Mouse (Mus musculus) MEL (cell line): ENCODE measurements around the gene Sh3bp4.

ENCODE experiments used
- CTCF ChIP-seq, 3 experiments: IDR thresholded peaks in 2 of 3; conservative IDR thresholded peaks in 1 of 3; 2 replicates each; pipeline ENCODE4 v1.5.1; 2011 to 2012; ENCODE audit warnings: low read length in 3 of 3, low read depth in 2 of 3, mild to moderate bottlenecking in 2 of 3, improper control_type of control experiment in 1 of 3, inconsistent platforms in 1 of 3, mixed read lengths in 1 of 3, moderate library complexity in 1 of 3; ENCODE audit not compliant: control insufficient read depth in 1 of 3, insufficient read depth in 1 of 3, poor library complexity in 1 of 3, severe bottlenecking in 1 of 3
- EP300 ChIP-seq, 2 experiments: IDR thresholded peaks; 2 replicates each; pipeline ENCODE4 v1.6.1; 2011; ENCODE audit warnings: improper control_type of control experiment in 2 of 2, low read length in 2 of 2, low read depth in 1 of 2, mild to moderate bottlenecking in 1 of 2
- MXI1 ChIP-seq: IDR thresholded peaks from 2 replicates; pipeline ENCODE4 v1.6.1; 2011; ENCODE audit warnings: mild to moderate bottlenecking, low read depth, low read length, improper control_type of control experiment
- TCF12 ChIP-seq: IDR thresholded peaks from 2 replicates; pipeline ENCODE4 v1.6.1; 2014; ENCODE audit warnings: low read depth, mild to moderate bottlenecking, inconsistent platforms, low read length, improper control_type of control experiment, moderate library complexity
- ZNF384 ChIP-seq: IDR thresholded peaks from 2 replicates; pipeline ENCODE4 v1.6.1; 2012; ENCODE audit warnings: low read depth, mild to moderate bottlenecking, inconsistent platforms, low read length, improper control_type of control experiment

GRCm38 (mm10) chr1:89192536-89193220 is 122.5 kb downstream of the Sh3bp4 start:
- TF ChIP-seq TCF12, result no peak
- TF ChIP-seq CTCF (IDR thresholded peaks at IDR 0.05 in 2 of 3, conservative IDR thresholded peaks at IDR 0.05 in 1 of 3; ENCODE audit: control insufficient read depth in 1 of 3, insufficient read depth in 1 of 3, low read depth in 2 of 3, low read length in 3 of 3, poor library complexity in 1 of 3, severe bottlenecking in 1 of 3), result peak; percentile 44 to 68 (median 52)
- no peak for TF ChIP-seq EP300 (IDR thresholded peaks at IDR 0.05; ENCODE audit: low read depth in 1 of 2, low read length in 2 of 2)
- no peak for TF ChIP-seq MXI1
- TF ChIP-seq ZNF384, result no peak
